Mouse (Mus musculus): Measurements from ENCODE around the gene Slc22a3.

DNA sequence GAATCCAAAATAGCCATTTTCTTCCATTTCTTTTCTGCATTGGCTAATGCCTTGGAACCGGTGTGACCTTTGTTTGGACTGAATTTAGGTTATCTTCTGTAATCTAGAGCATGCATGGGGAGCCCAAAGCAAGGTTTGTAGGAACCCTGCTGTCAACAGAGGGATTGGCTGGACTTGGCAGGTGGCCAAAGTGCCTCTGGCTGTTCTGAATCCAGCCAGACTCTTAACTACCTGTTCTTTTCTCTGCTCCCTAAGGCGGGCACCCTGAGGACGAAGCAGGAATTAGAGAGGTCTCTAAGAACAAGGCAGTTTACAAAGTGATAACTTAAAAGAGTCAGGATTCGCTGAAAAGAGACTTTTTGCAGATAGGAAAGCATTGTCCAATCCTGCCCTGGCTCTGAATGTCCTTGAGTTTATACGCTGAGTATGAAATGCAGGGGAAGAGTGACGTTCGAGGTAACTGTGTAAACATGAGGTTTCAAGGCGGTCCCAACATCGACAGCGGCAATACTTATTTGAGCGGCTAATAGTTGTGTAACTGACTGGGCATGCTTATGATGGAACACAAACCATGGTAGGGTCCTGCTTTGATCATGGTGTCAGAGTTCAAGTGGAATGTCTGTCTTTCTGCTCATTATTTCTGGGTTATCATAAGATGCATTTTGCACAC, 54.5 kb downstream of the Slc22a3 start:
- TF ChIP-seq CTCF (IDR thresholded peaks at IDR 0.05; ENCODE audit: borderline replicate concordance, insufficient read depth, low read length): no peak
- no peak for TF ChIP-seq POLR2A (IDR thresholded peaks at IDR 0.05; ENCODE audit: low read depth, low read length)
